Mouse (Mus musculus) heart, adult 8-10 months (tissue): ENCODE measurements at regions not wholly inside any gene's neighbourhood (a gene's known extent, or its start where the extent isn't known, plus 50 kb on each side); places are given as distances from the start of the nearest gene placed in this dataset.

Source experiments
- DNase-seq: peaks from one replicate; pipeline ENCODE4 v3.0.0; 2022; ENCODE audit warnings: low spot score

- DNase-seq = no peak
Measured at GRCm38 (mm10) chr11:57904216-57904615, 71.6 kb upstream of the Hand1 start.

GRCm38 (mm10) chr11:57899335-57899734 lies 66.7 kb upstream of the Hand1 start:
- no peak for DNase-seq

GRCm38 (mm10) chr11:57895497-57895896 lies 62.9 kb upstream of the Hand1 start:
- DNase-seq = no peak

GRCm38 (mm10) chr11:57882736-57883635 lies 50.4 kb upstream of the Hand1 start:
- no peak for DNase-seq
